Mouse (Mus musculus) Patski (cell line): ENCODE data around the gene Prkag2. TPM values are rescaled to one million over a fixed set of nuclear protein-coding genes. Genes with fewer than 3 reads are reported as not detected.

Experiments
- ATAC-seq: fragments of 100-300 bp; one replicate; pipeline ENCODE4 v1.8.0; 2021
- CTCF ChIA-PET: fragments of 350-600 bp; sonication (Branson Sonifier 250); formaldehyde crosslinking; loops from one replicate; lab custom pipeline; 2022; ENCODE audit warnings: inconsistent platforms; lab: Charles Lee
- POLR2A ChIA-PET: fragments of 350-600 bp; sonication (Branson Sonifier 250); formaldehyde crosslinking; loops from one replicate; lab custom pipeline; 2022; ENCODE audit warnings: antibody characterized with exemption, inconsistent platforms; lab: Charles Lee
- DNase-seq: peaks from one replicate; pipeline ENCODE4 v3.0.0-alpha.2; 2011; ENCODE audit warnings: low read depth, low spot score
- H3K27me3 ChIP-seq: fragments of 371-371 bp; one replicate; pipeline ENCODE4 v1.5.1; 2021
- CTCF ChIP-seq: fragments of 100-300 bp; IDR thresholded peaks from one replicate; pipeline ENCODE4 v1.5.1; 2021
- in situ Hi-C: fragments of 300-500 bp; cut with MboI; formaldehyde crosslinking; loops from 3 replicates; pipeline ENCODE4 v1.11.1; 2018; ENCODE audit warnings: low pct_unique_long_range_greater_than_20kb, mixed read lengths
- polyA plus RNA-seq: library from polyadenylated mRNA; unstranded; gene quantifications from one replicate; pipeline ENCODE4 v1.2.3, GENCODE M21; 2021

Gene Prkag2
- polyA plus RNA-seq, 1 experiment from 2014 or later = 37.7 TPM

DNA sequence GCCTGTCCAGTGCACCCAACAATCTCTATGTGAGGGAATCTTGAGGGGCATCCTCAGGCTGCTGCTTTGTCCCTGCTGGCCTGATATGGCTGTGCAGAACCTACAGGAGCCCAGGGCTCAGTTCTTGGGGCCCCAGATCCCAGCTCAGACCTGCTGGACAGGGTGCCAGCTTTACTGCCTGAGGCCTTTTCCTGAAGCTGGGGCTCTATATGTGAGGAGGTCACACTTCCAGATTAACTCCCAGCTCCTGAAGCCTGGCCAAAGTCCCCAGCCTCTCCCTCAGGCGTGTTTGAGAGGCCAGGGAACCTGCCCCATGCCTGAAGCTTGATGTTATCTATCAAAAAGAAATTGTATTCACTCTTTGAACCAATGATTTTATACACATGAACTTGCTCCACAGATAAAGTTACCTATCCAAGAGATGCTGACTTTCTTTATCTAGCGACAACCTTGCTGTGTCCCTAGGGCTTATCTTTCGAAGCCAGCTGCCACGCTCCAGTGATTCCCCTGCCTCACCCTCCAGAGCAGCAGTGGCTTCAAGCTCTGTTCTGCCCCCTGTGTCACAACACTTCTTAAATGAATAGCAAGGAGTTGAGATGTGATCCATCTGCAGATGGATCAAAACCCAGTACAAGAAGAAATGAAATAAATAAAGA is 121.0 kb downstream of the Prkag2 start:
- DNase-seq (no peak), ATAC-seq (no peak)
- ChIA-PET POLR2A (no interaction called here), CTCF (interaction anchor here (1.3 to 1.9 kb wide), 3 partner anchors 9 to 31 kb away, joined by 3 to 7 read pairs (median 4); no protein-coding TSS in a partner anchor)
- TF ChIP-seq CTCF = no peak
- in situ Hi-C loops = no loop called here
- H3K27me3 ChIP-seq = no peaks in the 10 kb centered on the region

DNA sequence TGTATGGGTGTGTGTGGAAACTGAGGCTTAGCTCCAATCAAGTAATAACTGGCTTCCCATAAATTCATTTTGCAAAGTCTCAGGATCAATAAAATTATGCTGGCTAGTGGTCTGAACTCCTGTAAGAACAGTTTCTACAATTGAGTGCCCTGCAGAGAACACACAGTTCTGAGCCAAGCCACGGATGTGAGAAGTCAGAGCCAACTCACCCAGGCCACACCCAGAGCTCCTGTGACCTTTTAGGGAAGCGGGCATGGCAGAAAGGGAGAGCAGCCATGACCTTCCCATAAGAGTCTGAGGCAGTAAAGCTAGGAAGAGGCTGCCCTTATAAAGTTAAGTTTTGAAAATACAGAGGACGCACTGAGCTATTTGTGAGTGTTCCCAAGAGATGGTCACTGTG is 123.5 kb downstream of the Prkag2 start:
- no peaks in the 10 kb centered on the region for H3K27me3 ChIP-seq
- ATAC-seq = no peak
- DNase-seq = no peak
- no peak for TF ChIP-seq CTCF
- in situ Hi-C loops = no loop called here
- ChIA-PET POLR2A (no interaction called here), CTCF (interaction anchor here (0.7 to 2.2 kb wide), 5 partner anchors 13 to 71 kb away, joined by 3 to 7 read pairs (median 4); no protein-coding TSS in a partner anchor)

DNA sequence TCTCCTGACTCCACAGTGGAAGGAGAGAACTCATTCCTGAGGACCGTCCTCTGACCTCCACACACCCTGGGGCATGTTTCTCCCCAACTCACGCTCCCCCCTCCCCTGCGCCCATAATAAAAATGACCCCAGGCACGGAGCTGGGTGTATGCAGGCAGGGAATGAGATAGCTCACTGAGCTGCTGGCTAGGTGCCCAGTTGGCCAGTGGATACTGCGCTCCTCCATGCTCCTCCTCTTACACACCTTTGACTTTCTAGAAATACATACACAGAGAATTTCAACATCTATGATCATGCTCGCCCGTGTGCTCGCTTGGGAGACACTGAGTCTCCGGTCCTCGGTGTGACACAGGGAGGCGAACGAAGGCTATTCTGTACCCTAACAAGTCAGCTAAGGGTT is 124.2 kb downstream of the Prkag2 start:
- in situ Hi-C loops = no loop called here
- ATAC-seq (no peak), DNase-seq (no peak)
- CTCF ChIA-PET = interaction anchor here (1.1 to 2.2 kb wide), 3 partner anchors 20 to 70 kb away, joined by 3 to 7 read pairs (median 4); no protein-coding TSS in a partner anchor
- no peak for TF ChIP-seq CTCF
- POLR2A ChIA-PET = no interaction called here
- no peaks in the 10 kb centered on the region for H3K27me3 ChIP-seq

DNA sequence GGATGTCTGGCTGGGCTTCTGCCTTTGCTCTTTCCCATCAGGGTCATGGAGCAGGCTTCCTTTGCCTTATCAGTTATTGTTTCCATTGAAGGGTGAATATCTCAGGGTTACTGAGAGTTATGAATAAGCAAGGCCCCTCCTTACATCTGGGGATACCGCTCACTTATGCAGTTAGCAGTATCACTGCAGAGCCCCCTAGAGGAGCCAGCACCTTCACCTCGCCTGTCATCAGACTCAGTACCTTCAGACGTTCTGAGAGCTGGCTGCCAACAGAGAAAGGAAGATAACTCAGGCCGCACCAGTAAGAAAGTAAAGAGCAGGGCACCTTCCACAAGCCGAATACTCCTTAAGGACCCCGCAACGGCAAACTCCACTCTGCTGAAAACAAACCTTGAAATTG is 125.3 kb downstream of the Prkag2 start:
- CTCF ChIA-PET = interaction anchor here (1.4 kb wide), 1 partner anchor 9 kb away, joined by 4 read pairs; no protein-coding TSS in a partner anchor
- POLR2A ChIA-PET = no interaction called here
- H3K27me3 ChIP-seq = no peaks in the 10 kb centered on the region
- no peak for DNase-seq
- no peak for TF ChIP-seq CTCF
- ATAC-seq = no peak
- in situ Hi-C loops = no loop called here

DNA sequence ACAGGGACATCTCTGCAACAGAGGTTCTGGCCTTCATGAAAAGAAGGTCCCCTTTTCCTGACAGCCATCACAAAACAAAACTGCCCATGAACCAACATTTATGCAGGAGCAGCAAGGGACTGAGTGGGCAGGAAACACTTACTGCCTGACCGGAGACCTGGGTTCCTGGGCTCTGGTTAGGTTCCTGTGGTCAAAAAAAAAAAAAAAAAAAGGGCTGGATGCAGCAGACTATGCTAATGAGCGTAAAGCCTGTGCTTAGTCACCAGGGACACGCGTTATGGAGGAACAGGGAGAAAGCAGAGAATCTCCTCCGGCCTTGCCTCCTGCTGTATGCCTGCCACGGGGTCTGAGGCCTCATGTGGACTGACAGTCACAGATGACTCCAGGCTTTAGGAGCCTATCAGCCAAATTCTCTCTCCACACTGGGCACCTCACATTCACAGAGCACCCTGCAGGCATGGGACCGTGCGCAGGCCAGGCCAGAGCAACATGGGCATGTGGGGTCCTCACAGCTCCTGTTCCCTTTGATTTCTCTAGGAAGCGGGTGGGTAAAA is 126.7 kb downstream of the Prkag2 start:
- POLR2A ChIA-PET = interaction anchor here (0.7 kb wide), 2 partner anchors 8 to 27 kb away, joined by 3 read pairs; no protein-coding TSS in a partner anchor
- CTCF ChIA-PET = interaction anchor here (1.3 kb wide), 1 partner anchor 10 kb away, joined by 3 read pairs; no protein-coding TSS in a partner anchor
- no peak for TF ChIP-seq CTCF
- in situ Hi-C loops = no loop called here
- ATAC-seq = peak; percentile 13
- H3K27me3 ChIP-seq = no peaks in the 10 kb centered on the region
- DNase-seq = no peak

DNA sequence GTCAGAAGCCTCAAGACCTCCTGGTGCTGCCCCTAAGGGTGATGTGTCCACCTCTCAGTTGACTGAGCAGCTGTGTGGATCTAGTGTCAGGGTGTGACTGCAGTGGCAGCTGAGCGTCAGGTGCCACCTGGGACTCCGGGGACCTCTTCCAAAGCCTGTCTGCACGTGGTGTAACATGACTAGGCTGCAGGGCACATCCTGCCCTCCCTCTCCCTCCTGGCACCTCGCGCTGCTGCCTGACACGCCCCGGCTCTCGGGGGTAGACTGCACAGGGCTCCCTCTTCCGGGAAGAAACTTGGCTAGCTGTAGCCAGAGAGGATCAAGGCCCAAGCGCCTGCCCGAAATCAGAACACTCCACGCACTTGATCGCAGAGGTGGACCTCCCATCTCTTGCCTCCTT is 127.2 kb downstream of the Prkag2 start:
- ATAC-seq = no peak
- no peak for DNase-seq

DNA sequence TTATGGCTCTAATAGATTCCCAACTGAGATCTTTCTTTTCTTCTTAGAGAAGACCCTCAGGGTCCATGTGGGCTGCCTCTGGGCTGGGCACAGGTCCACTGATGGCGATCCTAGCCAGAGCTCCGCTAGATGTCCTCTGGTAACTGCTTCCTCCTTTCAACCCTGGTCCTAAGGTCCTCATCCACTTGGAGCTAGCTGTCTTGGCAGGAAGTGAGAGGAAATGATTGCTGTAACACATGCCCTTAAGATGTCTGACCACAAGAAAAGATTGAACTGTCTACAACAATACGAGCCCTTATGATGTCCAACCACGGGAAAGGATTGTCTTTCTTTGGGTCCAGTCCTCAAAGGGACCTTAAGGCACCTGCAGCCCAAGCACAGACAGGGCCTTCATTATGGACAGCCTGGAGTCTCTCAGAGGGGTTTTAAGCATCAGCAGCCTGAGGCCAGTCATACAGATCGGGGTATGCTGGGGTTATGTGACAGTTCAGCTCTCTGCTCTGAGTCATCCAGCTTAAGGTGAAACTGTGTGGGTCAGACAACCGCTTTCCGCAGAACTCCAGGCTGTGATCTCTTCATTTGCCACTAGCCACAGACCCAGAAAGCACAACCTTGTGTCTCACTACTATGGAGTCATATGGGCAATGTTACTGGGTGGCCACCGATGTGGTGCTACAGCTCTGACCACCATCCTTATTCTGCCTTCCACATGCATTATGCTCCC is 129.7 kb downstream of the Prkag2 start:
- TF ChIP-seq CTCF = no peak
- CTCF ChIA-PET = interaction anchor here (1.3 to 2.7 kb wide), 3 partner anchors 8 to 36 kb away, joined by 6 to 13 read pairs (median 7); no protein-coding TSS in a partner anchor
- ATAC-seq (no peak), DNase-seq (no peak)
- H3K27me3 ChIP-seq = no peaks in the 10 kb centered on the region
- in situ Hi-C loops = no loop called here
- POLR2A ChIA-PET = no interaction called here

More for the DNA sequence above, 127.2 kb downstream of the Prkag2 start:
- POLR2A ChIA-PET = interaction anchor here (0.7 kb wide), 2 partner anchors 8 to 28 kb away, joined by 3 read pairs; no protein-coding TSS in a partner anchor
- no peak for TF ChIP-seq CTCF
- CTCF ChIA-PET = interaction anchor here (1.3 kb wide), 1 partner anchor 11 kb away, joined by 3 read pairs; no protein-coding TSS in a partner anchor
- no peaks in the 10 kb centered on the region for H3K27me3 ChIP-seq
- in situ Hi-C loops = no loop called here

DNA sequence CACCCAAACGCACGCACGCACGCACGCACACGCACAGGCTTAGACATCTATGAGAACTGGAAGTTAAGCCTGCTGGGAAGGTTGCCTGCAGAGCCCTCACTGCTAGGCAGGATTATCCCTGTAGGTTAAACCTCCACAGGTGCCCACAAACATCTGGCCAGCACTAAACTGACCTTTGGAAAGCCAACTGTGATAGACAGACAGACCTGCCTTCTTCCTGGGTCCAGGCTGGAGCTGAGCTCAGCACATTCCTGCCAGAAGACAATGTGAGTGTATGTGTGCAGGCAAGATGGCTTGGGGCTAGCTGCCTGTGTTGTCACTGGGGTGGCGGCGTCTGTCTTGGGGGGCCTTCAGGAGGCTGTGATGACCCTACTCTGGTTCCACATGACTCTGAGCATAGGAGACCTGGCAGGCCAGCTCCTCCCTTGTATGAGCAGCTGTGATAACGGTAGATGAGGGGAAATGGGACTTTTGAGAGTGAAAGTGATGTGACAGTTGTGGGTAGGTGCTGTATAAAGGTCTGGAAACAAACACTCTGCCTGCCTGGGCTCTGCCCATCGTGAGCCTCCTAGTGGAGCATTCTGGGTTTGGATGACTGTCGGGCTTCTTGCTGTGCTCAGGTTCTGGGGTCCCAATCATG is 131.1 kb downstream of the Prkag2 start:
- DNase-seq (no peak), ATAC-seq (no peak)
- CTCF ChIA-PET = interaction anchor here (1.8 to 2.7 kb wide), 2 partner anchors 10 to 13 kb away, joined by 7 to 13 read pairs; no protein-coding TSS in a partner anchor
- in situ Hi-C loops = no loop called here
- POLR2A ChIA-PET = no interaction called here
- no peaks in the 10 kb centered on the region for H3K27me3 ChIP-seq
- TF ChIP-seq CTCF = no peak

DNA sequence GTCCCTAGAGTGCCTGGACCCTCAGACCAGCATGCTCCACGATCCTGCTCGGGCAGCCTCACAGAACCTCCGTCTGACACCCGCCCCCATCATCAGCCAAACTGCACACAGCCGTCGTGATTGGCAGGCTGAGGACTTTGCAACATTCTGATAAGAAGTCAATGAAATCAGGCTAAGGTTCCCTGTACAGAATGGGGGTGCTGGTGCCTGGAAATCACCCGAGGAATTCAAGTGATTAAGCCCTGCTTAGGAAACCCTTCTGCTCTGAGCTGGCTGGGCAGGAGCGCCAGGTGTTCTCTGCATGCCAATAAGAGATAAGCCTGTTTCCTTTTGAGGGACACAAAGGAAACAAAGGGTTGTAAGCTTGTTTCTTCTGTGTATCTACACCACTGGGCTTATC is 131.7 kb downstream of the Prkag2 start:
- no peak for TF ChIP-seq CTCF
- no peak for ATAC-seq
- H3K27me3 ChIP-seq = no peaks in the 10 kb centered on the region
- no peak for DNase-seq
- POLR2A ChIA-PET = interaction anchor here (0.5 kb wide), 1 partner anchor 9 kb away, joined by 4 read pairs; no protein-coding TSS in a partner anchor
- in situ Hi-C loops = no loop called here
- CTCF ChIA-PET = interaction anchor here (1.0 to 2.7 kb wide), 2 partner anchors 13 to 36 kb away, joined by 3 to 13 read pairs; no protein-coding TSS in a partner anchor

DNA sequence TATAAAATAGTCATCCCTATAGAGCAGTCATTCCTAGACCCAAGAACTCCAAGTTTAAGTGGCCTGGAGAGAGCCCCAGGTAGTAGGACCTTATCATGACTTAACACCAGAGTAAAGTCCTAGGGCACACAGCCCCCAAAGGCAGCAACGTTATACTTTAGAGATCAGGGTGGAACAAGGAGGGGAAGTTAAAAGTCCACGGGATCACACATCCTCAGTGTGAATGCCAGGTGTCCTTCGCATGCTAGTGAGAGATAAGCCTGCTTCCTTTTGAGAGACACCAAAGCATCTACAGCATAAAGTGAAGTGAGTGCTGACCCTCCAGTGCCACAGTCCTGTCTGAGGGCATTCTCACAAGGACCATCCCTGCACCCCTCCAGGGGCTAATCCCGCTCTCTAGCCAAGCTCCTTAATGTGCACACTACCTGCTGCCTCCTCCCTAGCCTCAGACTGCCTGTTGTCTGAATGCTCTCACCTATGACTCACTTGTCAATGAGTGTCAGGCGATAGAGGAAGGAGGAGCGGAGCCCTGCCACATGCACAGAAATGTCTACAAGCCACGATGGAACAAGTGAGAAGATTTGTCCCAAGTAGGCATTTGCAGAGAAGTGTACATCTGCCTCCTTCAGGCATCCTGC is 132.4 kb downstream of the Prkag2 start:
- no peaks in the 10 kb centered on the region for H3K27me3 ChIP-seq
- CTCF ChIA-PET = interaction anchor here (1.0 kb wide), 1 partner anchor 35 kb away, joined by 3 read pairs; no protein-coding TSS in a partner anchor
- in situ Hi-C loops = no loop called here
- DNase-seq (no peak), ATAC-seq (no peak)
- no peak for TF ChIP-seq CTCF
- POLR2A ChIA-PET = no interaction called here
